Mouse (Mus musculus) brain, embryonic 14.5 days (tissue): ENCODE results near the gene Pgm1.

Source experiments
- CTCF ChIP-seq: fragments of 200-500 bp; IDR thresholded peaks from 2 replicates; pipeline ENCODE4 v1.5.1; 2012; ENCODE audit warnings: inconsistent platforms, mild to moderate bottlenecking, moderate library complexity, borderline replicate concordance; ENCODE audit not compliant: insufficient read depth, insufficient read length; ENCODE audit errors: extremely low read depth
- POLR2A ChIP-seq: fragments of 200-500 bp; IDR thresholded peaks from 2 replicates; pipeline ENCODE4 v1.6.1; 2012; ENCODE audit warnings: mild to moderate bottlenecking, inconsistent platforms, borderline replicate concordance; ENCODE audit not compliant: poor library complexity, insufficient read depth, insufficient read length, severe bottlenecking; ENCODE audit errors: extremely low read depth

DNA sequence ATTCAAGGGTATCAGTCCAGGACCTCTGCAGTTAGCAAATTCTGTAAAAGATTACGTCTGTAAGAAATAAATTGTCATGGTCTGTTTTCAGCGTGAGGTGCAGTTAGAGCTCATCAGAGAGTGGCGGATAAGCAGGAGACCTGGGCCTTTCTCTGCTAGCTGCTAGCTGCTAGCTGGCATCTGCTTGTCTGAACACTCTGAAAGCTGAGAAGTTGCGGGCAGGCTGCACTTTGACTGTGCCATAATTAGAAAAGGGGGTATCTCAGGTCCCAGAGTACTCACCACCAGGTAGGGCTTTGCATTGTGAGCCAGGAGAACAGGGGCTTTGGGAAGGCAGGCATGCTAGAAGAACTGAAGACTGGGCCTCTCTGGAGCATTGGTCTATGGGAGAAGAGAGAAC lies 2.6 kb downstream of the Pgm1 start:
- TF ChIP-seq CTCF: no peak
- TF ChIP-seq POLR2A: no peak
